Mouse (Mus musculus) layer of hippocampus, adult 9-10 months (tissue): ENCODE data around the gene Gm26566.
"Not testable (repeated sequence)": the region's sequence is repeated elsewhere in the genome, so short reads cannot be mapped to it uniquely, and the experiment has no call there.

Experiments
- DNase-seq: peaks from one replicate; pipeline ENCODE4 v3.0.0; 2022; ENCODE audit warnings: low spot score

The Gm26566 gene

GRCm38 (mm10) chr4:88739036-88739435 lies 17.4 kb downstream of the Gm26566 start:
- no peak for DNase-seq

- DNase-seq = no peak
Observed at GRCm38 (mm10) chr4:88741426-88741825, 19.8 kb downstream of the Gm26566 start.

- DNase-seq = no peak
Observed at GRCm38 (mm10) chr4:88742771-88743371, 21.3 kb downstream of the Gm26566 start.

GRCm38 (mm10) chr4:88744207-88744606 lies 22.6 kb downstream of the Gm26566 start:
- no peak for DNase-seq

GRCm38 (mm10) chr4:88749926-88750325 lies 28.3 kb downstream of the Gm26566 start:
- no peak for DNase-seq

GRCm38 (mm10) chr4:88754818-88755340 lies 33.3 kb downstream of the Gm26566 start, which contains the start of gene Gm13271:
Gm13271 (plus strand) TSS chr4:88754868.
- peak; percentile 27 for DNase-seq

GRCm38 (mm10) chr4:88756581-88757513 lies 35.2 kb downstream of the Gm26566 start:
- not testable (repeated sequence) for DNase-seq

- DNase-seq = peak; percentile 93
Observed at GRCm38 (mm10) chr4:88757628-88758031, 36.0 kb downstream of the Gm26566 start.

- DNase-seq = not testable (repeated sequence)
Observed at GRCm38 (mm10) chr4:88758751-88759150, 37.1 kb downstream of the Gm26566 start.

- not testable (repeated sequence) for DNase-seq
Observed at GRCm38 (mm10) chr4:88759610-88760268, 38.1 kb downstream of the Gm26566 start, which contains the start of gene Gm13283. Gm13283 (plus strand) TSS chr4:88760119.

GRCm38 (mm10) chr4:88760431-88760830 lies 38.8 kb downstream of the Gm26566 start:
- DNase-seq = peak; percentile 13

- DNase-seq = peak; percentile 55
Observed at GRCm38 (mm10) chr4:88761776-88762175, 40.2 kb downstream of the Gm26566 start.

GRCm38 (mm10) chr4:88762341-88762740 lies 40.7 kb downstream of the Gm26566 start:
- not testable (repeated sequence) for DNase-seq

GRCm38 (mm10) chr4:88763384-88764018 lies 41.9 kb downstream of the Gm26566 start:
- not testable (repeated sequence) for DNase-seq
